Mouse (Mus musculus): ENCODE data around the gene Ezr. TPM values are rescaled to one million over a fixed set of nuclear protein-coding genes. Genes with fewer than 3 reads are reported as not detected.

The Ezr gene
- total RNA-seq, 1 experiment from 2014 or later = 130 TPM

DNA sequence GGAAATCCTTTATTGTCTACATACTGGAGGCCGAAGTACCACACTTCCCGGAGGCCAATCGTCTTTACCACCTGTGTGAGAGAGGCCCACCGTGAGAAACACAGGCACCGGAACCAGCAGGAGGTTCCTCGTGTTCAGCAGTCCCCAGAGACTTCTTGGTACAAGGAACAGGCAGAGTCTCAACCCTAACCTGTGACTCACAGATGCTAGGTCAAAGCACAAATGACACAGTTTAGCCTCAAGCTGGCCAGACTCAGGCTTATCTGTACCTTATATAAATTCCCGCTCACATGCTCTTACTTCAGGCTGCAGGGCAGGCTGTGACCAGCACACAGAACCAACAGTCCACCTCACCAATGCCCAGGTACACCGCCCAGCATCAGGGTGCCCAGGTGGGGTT, 26.7 kb downstream of the Ezr start:
- no peak for ATAC-seq (replicated peaks in 1 of 2; ENCODE audit: insufficient read depth in 1 of 2, low FRiP score in 2 of 2, low TSS enrichment in 1 of 2, low read depth in 1 of 2, poor library complexity in 2 of 2, severe bottlenecking in 2 of 2)

DNA sequence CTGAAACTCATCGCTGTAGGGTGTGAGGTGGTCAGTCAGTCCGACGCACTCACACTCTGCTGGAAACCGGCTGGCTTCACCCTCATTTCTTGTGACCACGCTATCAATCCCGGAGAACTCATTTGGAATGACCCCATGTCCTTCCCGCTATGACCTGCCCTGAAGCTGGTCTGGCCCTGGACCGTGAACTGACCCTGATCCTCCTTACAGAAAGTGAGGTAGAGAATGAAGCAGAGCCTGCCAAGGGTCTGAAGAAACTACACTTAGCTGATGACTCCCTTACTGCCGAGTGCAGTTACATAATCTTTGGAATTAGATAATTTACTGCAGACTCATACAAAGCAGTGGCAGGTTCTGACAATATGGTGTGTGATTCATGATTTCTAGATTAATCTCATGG, 27.4 kb downstream of the Ezr start:
- no peak for ATAC-seq (replicated peaks in 1 of 2; ENCODE audit: insufficient read depth in 1 of 2, low FRiP score in 2 of 2, low TSS enrichment in 1 of 2, low read depth in 1 of 2, poor library complexity in 2 of 2, severe bottlenecking in 2 of 2)

DNA sequence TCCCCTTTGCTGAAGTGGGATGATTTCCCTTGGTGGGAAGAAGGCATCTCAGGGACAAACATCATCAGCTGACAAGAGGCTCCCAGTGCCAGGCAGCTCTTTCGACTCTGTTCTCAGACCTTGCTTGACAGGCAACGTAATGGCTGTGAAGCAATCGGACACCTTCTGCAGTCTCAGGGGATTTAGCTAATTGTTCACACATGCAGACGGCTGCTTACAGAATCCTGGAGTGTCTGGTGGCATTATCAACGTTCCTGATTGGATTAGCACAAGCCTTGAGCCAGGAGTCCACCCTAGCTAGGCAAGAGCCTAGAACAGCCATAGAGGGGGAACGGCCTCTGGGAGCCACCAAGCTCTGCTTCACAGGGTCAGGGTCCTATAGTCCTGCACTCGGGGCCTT, 30.2 kb downstream of the Ezr start:
- ATAC-seq (replicated peaks in 1 of 2; ENCODE audit: insufficient read depth in 1 of 2, low FRiP score in 2 of 2, low TSS enrichment in 1 of 2, low read depth in 1 of 2, poor library complexity in 2 of 2, severe bottlenecking in 2 of 2) = no peak

DNA sequence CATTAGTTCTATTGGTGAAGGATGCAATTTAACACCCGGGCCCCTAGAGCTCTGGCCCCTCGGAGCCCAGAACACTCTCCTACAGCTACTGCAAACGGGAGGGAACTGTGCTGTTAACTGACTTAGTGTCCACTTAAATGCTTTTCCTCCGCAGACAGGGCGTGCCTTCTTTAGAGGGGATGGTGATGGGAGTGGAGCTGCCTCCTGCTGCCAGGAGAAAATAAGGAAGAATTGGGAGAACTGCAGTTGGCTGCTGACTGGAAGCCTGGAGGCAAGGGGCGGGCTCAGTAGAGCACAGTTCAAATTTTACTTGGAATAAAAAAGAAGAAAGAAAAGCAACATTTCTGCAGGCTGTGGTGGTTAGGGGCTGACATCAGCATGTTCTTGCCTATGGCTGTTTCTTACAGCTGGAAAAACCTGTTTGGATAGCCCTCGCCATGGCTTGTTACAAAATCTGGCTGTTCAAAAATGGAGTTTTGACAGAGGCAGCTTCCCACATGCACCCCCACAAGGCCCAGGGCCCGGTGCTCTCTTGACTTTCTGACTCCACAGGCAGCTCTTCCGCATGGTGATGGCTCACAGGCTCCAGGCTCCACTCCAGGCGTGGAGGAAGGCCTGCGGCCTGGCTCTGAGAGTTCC, 31.2 kb downstream of the Ezr start:
- ATAC-seq (replicated peaks in 1 of 2; ENCODE audit: insufficient read depth in 1 of 2, low FRiP score in 2 of 2, low TSS enrichment in 1 of 2, low read depth in 1 of 2, poor library complexity in 2 of 2, severe bottlenecking in 2 of 2) = no peak

DNA sequence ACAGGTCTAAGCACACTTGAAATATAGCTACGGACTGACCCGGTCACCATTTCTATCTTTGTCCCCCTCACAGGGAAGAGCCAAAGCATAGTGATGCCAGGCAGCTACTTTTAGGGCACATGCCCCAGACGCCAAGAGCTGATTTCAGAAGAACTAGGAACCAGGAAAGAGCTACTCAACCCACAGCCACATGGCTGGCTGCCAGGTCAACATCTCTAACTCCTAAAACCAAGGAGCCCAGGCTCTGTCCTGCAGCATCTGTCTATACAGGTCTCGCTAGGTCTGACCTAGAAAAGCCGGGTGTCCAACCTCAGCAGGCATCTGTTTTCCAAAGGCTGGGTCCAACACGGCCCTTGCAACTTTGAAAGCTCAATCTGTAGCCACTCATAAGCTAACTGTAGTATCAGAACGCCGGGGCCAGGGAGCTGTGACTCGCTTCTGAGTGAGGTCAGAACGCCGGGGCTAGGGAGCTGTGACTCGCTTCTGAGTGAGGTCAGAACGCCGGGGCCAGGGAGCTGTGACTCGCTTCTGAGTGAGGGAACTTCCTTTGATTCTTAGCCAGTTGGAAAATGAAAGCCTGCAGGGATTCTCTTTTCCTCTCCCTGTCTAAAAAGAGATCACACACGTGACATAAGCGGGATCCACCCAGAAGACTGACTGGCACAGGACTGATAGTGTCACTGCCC, 33.7 kb downstream of the Ezr start:
- no peak; a peak in 1 of 4 replicates for ATAC-seq (replicated peaks in 1 of 2; ENCODE audit: insufficient read depth in 1 of 2, low FRiP score in 2 of 2, low TSS enrichment in 1 of 2, low read depth in 1 of 2, poor library complexity in 2 of 2, severe bottlenecking in 2 of 2)

DNA sequence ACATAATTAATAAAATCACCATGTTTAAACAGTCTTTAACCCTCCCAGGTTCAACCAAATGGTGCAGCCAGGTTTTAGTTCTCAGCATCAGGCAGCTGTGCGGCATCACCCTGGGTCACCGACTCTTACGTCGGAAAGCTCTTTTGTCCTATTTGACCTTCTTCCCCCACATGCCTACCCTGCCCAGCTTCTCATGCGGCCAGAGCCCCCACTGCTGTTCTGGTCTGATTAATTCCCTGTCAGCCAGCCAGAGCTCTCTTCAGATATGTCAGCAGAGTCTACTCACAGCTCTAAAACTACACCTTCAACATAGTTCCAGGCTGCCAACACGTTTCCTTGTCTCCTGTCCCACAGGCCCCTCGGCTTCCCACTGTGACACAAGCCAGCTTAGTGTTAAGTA, 35.1 kb downstream of the Ezr start:
- no peak for ATAC-seq (replicated peaks in 1 of 2; ENCODE audit: insufficient read depth in 1 of 2, low FRiP score in 2 of 2, low TSS enrichment in 1 of 2, low read depth in 1 of 2, poor library complexity in 2 of 2, severe bottlenecking in 2 of 2)

DNA sequence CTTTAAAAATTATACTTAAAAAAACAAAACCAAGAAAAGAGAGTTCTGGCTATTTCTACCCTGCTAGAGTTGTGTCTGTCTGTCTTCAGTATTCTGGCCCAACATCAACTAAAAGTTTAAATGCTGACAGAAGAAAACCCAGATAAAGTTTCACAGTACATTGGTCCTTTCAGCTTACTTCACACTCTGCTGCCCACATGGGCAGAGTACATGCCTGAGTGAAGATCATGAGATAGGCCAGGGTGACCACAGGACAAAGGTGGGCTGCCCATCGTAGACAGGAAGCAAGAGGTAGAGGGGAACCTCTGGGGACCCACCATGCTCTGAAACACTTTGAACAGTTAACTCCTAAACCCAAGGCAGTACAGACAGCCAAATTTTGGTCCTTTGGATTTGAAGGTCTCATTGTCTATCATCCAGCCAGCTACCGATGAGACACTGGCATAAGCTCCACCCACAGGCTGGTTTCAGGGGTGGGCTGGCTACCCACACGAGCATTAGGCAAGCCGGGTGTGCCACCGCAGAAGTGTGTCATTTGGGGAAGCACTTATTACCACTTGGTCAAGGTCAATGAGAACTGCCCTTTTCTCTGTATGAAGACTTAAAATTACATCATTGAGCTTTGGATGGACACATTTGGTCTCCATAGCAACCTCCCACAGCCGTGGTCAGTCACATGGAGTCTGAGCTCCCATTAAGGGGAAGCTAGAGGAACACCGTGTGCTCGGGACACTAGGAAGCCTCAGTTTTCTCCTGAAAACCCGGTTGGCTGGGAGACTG, 35.9 kb downstream of the Ezr start:
- peak; percentile 42 to 69; a peak in 2 of 4 replicates for ATAC-seq (replicated peaks in 1 of 2; ENCODE audit: insufficient read depth in 1 of 2, low FRiP score in 2 of 2, low TSS enrichment in 1 of 2, low read depth in 1 of 2, poor library complexity in 2 of 2, severe bottlenecking in 2 of 2)

DNA sequence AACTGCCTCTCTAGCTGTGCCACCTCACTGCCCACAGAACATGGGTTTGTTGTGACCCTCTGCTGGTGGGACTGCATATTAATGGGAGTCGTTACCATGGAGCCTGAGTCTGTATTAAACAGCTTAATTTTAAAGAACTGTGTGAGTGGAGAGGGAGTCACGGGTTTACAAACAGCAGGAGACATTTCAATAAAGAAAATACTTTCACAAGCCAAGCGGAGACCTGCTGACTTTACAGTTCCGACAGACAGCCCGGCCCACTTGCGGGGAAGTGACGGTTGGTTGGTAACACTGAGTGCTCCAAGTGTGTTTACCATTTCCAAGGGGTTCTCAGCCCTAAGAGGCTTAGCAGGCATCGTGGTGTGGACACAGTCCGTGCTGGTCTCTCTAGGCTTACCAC, 36.6 kb downstream of the Ezr start:
- ATAC-seq (replicated peaks in 1 of 2; ENCODE audit: insufficient read depth in 1 of 2, low FRiP score in 2 of 2, low TSS enrichment in 1 of 2, low read depth in 1 of 2, poor library complexity in 2 of 2, severe bottlenecking in 2 of 2) = peak in 1 of 2 experiments; percentile 8; a peak in 1 of 4 replicates

DNA sequence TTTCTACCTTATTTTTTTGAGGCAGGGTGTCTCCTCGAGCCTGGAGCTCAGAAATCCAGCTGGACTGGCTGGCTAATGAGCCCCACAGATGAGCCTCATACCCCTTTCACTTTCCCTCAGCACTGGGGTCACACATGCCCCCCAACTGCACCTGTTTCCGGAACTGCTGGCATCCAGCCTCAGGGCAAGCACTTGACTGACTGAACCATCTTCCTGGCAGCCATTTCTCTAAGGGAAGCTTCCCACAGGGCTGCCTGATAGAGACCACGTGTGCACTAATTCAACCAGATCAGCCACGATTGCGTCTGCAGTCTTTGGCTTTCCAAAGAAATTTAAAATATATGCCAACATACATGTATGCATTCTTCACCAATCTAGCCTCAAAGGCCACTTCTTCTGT, 37.1 kb downstream of the Ezr start:
- ATAC-seq (replicated peaks in 1 of 2; ENCODE audit: insufficient read depth in 1 of 2, low FRiP score in 2 of 2, low TSS enrichment in 1 of 2, low read depth in 1 of 2, poor library complexity in 2 of 2, severe bottlenecking in 2 of 2) = no peak

DNA sequence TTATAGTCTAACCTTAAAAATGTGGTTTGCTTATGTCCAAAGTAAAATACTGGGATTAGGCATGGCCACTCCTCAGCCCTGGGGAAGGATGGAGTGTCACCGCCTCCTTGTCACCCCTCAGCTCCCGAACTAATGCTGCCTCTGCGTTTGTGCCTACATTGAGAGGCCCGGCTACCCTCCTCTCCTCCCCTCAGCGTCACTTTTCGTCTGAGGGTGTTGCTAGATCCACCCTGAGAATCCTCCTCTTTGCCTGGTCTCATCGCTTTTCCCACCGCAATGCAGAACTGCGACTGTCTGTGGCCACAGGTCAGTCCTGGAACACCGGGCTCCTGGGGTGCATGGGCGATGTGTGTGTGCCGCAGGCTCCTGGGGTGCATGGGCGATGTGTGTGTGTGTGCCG, 37.7 kb downstream of the Ezr start:
- ATAC-seq (replicated peaks in 1 of 2; ENCODE audit: insufficient read depth in 1 of 2, low FRiP score in 2 of 2, low TSS enrichment in 1 of 2, low read depth in 1 of 2, poor library complexity in 2 of 2, severe bottlenecking in 2 of 2) = no peak

DNA sequence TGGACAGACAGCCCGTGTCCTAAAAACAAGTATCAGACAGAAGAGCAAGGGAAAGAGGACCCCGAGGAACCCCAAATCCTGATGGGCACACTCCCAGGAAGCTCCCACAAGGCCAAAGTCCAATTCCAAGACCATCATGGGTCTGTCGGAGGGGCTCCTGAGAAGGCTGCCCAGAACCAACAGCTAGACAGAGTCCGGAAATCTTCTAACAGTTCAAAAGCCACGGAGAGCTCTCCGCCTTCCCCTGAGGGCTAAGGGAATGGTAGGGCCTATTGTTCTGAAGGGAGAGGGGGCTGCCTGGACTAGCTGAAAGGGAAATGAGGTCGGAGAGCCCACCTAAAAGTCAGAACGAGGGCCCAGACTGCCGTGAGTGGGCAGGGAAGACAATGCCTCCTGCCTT, 38.2 kb downstream of the Ezr start:
- no peak for ATAC-seq (replicated peaks in 1 of 2; ENCODE audit: insufficient read depth in 1 of 2, low FRiP score in 2 of 2, low TSS enrichment in 1 of 2, low read depth in 1 of 2, poor library complexity in 2 of 2, severe bottlenecking in 2 of 2)

DNA sequence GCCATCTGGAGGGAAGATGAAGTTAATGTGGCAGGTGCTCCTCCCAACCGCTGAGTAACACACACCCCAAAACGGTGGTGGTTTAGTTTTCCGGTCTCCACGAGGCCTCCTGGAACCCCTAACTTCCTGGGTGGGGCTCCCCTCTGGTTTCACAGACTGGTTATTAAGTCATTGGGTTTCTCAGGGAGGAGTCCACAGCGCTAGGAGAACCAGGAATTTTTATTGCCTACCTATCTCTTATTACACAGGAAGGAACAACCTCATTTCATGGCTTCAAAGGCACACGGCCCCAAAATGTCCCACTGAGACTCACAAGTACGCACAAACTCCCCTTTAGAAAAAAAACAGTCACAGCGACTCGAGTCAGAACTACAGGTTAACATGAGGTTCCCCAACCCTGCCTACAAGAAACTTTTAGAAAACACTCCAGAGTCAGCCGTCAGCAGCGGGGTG, 38.8 kb downstream of the Ezr start:
- peak; percentile 38 to 43; a peak in 3 of 4 replicates for ATAC-seq (replicated peaks in 1 of 2; ENCODE audit: insufficient read depth in 1 of 2, low FRiP score in 2 of 2, low TSS enrichment in 1 of 2, low read depth in 1 of 2, poor library complexity in 2 of 2, severe bottlenecking in 2 of 2)

DNA sequence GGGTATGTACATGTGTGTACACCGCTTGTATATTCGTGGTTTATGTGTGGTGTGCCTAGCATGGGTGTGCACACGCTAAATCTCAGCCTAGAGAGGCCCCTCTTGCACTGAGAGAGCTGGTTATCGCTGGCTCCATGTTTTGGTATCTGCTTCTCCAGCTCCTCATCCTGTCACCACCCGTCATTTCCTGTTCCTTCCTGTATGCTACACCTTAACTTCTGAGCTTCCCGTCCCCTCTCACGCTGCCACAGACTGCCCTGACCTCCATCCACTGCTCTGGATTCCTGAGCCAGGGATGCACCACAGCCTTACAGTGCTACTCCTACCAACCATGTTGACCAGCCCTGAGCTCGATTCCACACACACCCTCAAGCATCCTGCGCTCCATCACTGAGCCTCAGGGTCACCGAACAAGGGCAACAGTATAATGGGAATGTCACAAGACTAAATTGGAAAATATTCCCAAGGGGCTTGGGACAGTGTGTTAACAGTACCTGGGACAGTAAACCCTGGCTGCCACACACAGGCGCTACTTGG, 39.5 kb downstream of the Ezr start:
- ATAC-seq (replicated peaks in 1 of 2; ENCODE audit: insufficient read depth in 1 of 2, low FRiP score in 2 of 2, low TSS enrichment in 1 of 2, low read depth in 1 of 2, poor library complexity in 2 of 2, severe bottlenecking in 2 of 2) = 0 out of 4 replicates have a peak, but pooled peaks of 1 of the 2 experiments have one; percentile 5

DNA sequence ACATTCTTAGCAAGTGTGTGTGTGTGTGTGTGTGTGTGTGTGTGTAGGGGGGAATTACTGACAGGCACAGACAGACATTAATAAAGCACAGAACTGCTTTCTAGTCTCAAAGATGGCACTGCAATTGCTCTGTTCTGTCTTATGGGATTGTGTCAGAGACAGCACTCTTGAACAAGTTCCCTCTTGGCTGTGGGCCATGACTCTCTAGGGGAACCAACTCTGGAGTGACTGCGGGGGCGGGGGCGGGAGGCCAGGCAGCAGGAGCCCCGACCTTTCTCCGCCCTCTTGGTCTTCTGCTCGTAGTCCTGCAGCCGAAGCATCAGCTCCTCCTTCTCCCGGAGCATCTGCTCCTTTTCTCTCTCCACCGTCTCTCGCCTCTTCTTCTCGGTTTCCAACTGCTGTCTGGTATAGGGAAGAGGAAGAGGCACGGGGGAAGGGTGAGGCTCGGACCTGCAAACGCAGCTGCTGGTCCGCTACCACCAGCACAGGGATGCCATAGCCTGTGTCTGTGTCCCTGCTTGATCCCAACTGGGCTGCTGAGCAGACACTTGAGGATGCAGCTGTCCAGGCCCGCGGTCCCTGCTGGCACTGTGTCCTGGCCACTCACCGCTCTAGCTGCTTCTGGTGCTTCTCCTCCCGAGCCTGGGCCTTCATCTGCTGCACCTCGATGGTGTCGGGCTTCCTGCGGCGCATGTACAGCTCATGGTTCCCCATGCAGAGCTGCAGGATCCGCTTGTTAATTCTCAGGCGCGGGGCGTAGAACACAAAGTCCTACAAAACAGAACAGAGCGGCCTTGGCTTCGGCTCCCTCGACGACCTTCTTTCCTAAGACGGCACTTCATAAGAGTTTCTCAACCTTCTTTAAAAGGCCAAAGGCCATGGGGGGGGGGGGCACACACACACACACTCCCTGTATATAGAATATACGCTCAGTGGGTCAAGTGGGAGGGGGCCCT, 40.2 kb downstream of the Ezr start:
- peak; percentile 19 to 42; a peak in 3 of 4 replicates for ATAC-seq (replicated peaks in 1 of 2; ENCODE audit: insufficient read depth in 1 of 2, low FRiP score in 2 of 2, low TSS enrichment in 1 of 2, low read depth in 1 of 2, poor library complexity in 2 of 2, severe bottlenecking in 2 of 2)

DNA sequence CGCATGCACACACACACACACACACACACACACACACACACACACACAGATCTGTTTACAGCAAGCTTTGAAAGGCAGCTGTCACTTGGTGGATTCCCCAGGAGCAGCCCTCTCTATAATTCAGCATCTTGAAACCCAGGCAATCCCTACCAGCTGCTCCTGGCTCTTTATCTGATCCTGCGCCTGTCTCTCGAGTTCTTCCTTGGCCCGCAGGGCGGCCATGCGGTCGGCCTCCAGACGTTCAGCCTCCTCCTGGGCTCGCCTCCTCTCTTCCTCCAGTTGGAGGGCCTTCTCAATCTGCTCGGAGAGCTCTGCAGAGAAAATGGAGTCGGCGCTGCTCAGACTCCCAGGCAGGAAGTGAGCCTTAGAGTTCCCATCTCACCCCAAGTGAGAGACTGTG, 41.3 kb downstream of the Ezr start:
- no peak for ATAC-seq (replicated peaks in 1 of 2; ENCODE audit: insufficient read depth in 1 of 2, low FRiP score in 2 of 2, low TSS enrichment in 1 of 2, low read depth in 1 of 2, poor library complexity in 2 of 2, severe bottlenecking in 2 of 2)

DNA sequence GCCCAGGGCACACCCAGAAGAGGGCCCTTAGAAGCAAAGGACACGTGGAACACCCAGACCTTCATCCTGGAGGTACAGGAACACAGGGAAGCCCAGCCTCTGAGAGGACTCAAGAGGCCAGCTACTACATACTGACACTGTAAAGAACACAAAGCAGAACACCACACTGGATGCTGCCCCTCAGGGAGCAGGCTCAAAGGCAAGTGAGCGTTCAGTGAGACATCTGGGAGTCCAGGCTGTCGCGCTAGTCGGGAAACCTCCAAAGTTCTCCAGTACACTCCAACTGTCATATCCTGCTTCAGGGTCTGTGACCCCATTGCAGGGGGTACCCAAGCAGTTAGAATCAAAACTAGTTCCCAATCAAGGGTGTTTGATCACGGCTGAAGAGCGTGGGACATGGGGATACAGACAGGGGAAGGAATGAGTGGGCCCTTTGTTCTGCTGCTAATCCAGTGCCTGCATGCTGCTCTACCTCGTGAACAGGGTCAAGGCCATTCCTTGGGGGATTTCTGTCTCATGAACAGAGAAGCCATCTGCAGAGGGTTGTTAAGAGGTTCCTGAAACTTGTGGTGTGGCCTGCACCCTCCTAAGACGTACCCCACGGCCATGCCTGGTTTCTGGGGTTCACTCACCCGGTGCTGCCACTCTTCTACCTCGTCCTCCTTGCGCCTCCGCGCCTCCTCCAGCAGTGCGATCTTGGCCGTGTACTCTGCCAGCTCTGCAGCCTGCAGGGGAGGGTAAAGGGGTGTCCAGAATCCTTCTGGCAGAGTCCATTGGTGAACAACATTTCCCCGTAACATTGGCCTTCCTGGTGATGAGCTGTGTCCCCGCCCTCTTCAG, 42.0 kb downstream of the Ezr start:
- ATAC-seq (replicated peaks in 1 of 2; ENCODE audit: insufficient read depth in 1 of 2, low FRiP score in 2 of 2, low TSS enrichment in 1 of 2, low read depth in 1 of 2, poor library complexity in 2 of 2, severe bottlenecking in 2 of 2) = no peak

All from hematopoietic stem cell, adult 5-6 weeks (primary cell).